Mouse (Mus musculus): ENCODE measurements around the gene Cldn4. TPM values are rescaled to one million over a fixed set of nuclear protein-coding genes. Genes with fewer than 3 reads are reported as not detected.
A peak's percentile ranks its signal among the peaks of the same experiment; 100 is the strongest.
"Not testable (repeated sequence)": the region's sequence is repeated elsewhere in the genome, so short reads cannot be mapped to it uniquely, and the experiment has no call there.

The Cldn4 gene
- polyA plus RNA-seq, 1 experiment = 0.08 TPM

GRCm38 (mm10) chr5:134965473-134965851 lies 18.7 kb upstream of the Cldn4 start:
- peak; percentile 21 to 85 for DNase-seq (ENCODE audit: extremely low spot score in 1 of 2, low spot score in 1 of 2)

- not testable (repeated sequence) for DNase-seq (ENCODE audit: extremely low spot score in 1 of 2, low spot score in 1 of 2)
Observed at GRCm38 (mm10) chr5:134964655-134965054, 17.9 kb upstream of the Cldn4 start.

- DNase-seq (ENCODE audit: extremely low spot score in 1 of 2, low spot score in 1 of 2) = no peak
Observed at GRCm38 (mm10) chr5:134963546-134963945, 16.8 kb upstream of the Cldn4 start.

GRCm38 (mm10) chr5:134961519-134961918 lies 14.8 kb upstream of the Cldn4 start:
- DNase-seq (ENCODE audit: extremely low spot score in 1 of 2, low spot score in 1 of 2) = no peak

GRCm38 (mm10) chr5:134960430-134960829 lies 13.7 kb upstream of the Cldn4 start:
- no peak for DNase-seq (ENCODE audit: extremely low spot score in 1 of 2, low spot score in 1 of 2)

GRCm38 (mm10) chr5:134959114-134959513 lies 12.4 kb upstream of the Cldn4 start:
- peak in 1 of 2 experiments; percentile 13 for DNase-seq (ENCODE audit: extremely low spot score in 1 of 2, low spot score in 1 of 2)

GRCm38 (mm10) chr5:134955491-134955890 lies 8.8 kb upstream of the Cldn4 start:
- DNase-seq (ENCODE audit: extremely low spot score in 1 of 2, low spot score in 1 of 2) = no peak

GRCm38 (mm10) chr5:134951053-134951884 lies 4.5 kb upstream of the Cldn4 start:
- no peak for DNase-seq (ENCODE audit: extremely low spot score in 1 of 2, low spot score in 1 of 2)

- DNase-seq (ENCODE audit: extremely low spot score in 1 of 2, low spot score in 1 of 2) = no peak
Observed at GRCm38 (mm10) chr5:134948085-134948439, 1.3 kb upstream of the Cldn4 start.

GRCm38 (mm10) chr5:134947420-134948084 lies 818 bp upstream of the Cldn4 start:
- DNase-seq (ENCODE audit: extremely low spot score in 1 of 2, low spot score in 1 of 2) = no peak

GRCm38 (mm10) chr5:134946063-134946856 lies 474 bp downstream of the Cldn4 start:
- no peak for DNase-seq (ENCODE audit: extremely low spot score in 1 of 2, low spot score in 1 of 2)

- DNase-seq (ENCODE audit: extremely low spot score in 1 of 2, low spot score in 1 of 2) = no peak
Observed at GRCm38 (mm10) chr5:134945266-134945959, 1.3 kb downstream of the Cldn4 start.

GRCm38 (mm10) chr5:134944179-134944578 lies 2.6 kb downstream of the Cldn4 start:
- no peak for DNase-seq (ENCODE audit: extremely low spot score in 1 of 2, low spot score in 1 of 2)

- DNase-seq (ENCODE audit: extremely low spot score in 1 of 2, low spot score in 1 of 2) = no peak
Observed at GRCm38 (mm10) chr5:134942740-134943139, 4.0 kb downstream of the Cldn4 start.

GRCm38 (mm10) chr5:134941472-134942209 lies 5.1 kb downstream of the Cldn4 start:
- DNase-seq (ENCODE audit: extremely low spot score in 1 of 2, low spot score in 1 of 2) = no peak

- DNase-seq (ENCODE audit: extremely low spot score in 1 of 2, low spot score in 1 of 2) = not testable (repeated sequence)
Observed at GRCm38 (mm10) chr5:134939554-134939953, 7.2 kb downstream of the Cldn4 start.

GRCm38 (mm10) chr5:134939069-134939468 lies 7.7 kb downstream of the Cldn4 start:
- DNase-seq (ENCODE audit: extremely low spot score in 1 of 2, low spot score in 1 of 2) = no peak

GRCm38 (mm10) chr5:134936626-134937185 lies 10.0 kb downstream of the Cldn4 start:
- no peak for DNase-seq (ENCODE audit: extremely low spot score in 1 of 2, low spot score in 1 of 2)

GRCm38 (mm10) chr5:134936051-134936450 lies 10.7 kb downstream of the Cldn4 start:
- no peak for DNase-seq (ENCODE audit: extremely low spot score in 1 of 2, low spot score in 1 of 2)

- no peak for DNase-seq (ENCODE audit: extremely low spot score in 1 of 2, low spot score in 1 of 2)
Observed at GRCm38 (mm10) chr5:134934666-134935065, 12.1 kb downstream of the Cldn4 start.

Data from frontal cortex, adult 2 months (tissue).